Mouse (Mus musculus): ENCODE results near the gene L3mbtl3.

DNA sequence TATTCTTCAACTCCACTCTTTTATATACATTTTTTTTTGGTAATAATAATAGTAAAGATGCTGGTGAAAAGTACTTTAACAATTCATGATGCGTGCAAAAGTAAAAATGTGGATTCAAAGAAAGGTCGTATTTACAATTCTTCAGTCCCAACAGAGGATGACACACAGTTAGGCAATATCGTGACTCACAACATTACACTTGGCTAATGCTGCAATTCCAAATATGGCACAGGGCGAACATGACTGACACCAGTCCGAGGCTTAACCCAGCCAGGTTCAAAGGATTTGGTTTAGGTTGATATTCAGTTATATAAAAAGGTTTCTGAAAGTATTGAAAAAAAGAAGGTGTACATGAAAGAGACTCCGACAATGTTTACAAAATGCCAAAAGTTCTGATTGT, 100.4 kb downstream of the L3mbtl3 start:
- TF ChIP-seq EP300 (IDR thresholded peaks at IDR 0.05; ENCODE audit: low read depth) (no peak), CTCF (IDR thresholded peaks at IDR 0.05; ENCODE audit: low read depth) (no peak)

All from liver, postnatal 0 days (tissue).